Mouse (Mus musculus): ENCODE results near the gene Fam168b.

Fam168b gene

GRCm38 (mm10) chr1:34852116-34852878, 9.4 kb upstream of the Fam168b start:
- in situ Hi-C loops (cut with MboI), result loop anchor here (25.0 kb wide), 1 partner anchor 415 kb away; the partner anchor contains the start of genes Ccdc115 and Imp4

- in situ Hi-C loops (cut with MboI), result loop anchor here (25.0 kb wide), 1 partner anchor 414 kb away; the partner anchor contains the start of genes Ccdc115 and Imp4
Observed at GRCm38 (mm10) chr1:34851562-34851961, 8.7 kb upstream of the Fam168b start.

- in situ Hi-C loops (cut with MboI), result loop anchor here (25.0 kb wide), 1 partner anchor 413 kb away; the partner anchor contains the start of genes Ccdc115 and Imp4
Observed at GRCm38 (mm10) chr1:34850343-34851136, 7.7 kb upstream of the Fam168b start.

- in situ Hi-C loops (cut with MboI), result loop anchor here (25.0 kb wide), 2 partner anchors 413 to 1412 kb away; partner anchors contain the start of genes Ccdc115, Imp4 and Neurl3
Observed at GRCm38 (mm10) chr1:34849745-34850342, 7.0 kb upstream of the Fam168b start, which contains the start of gene Plekhb2. Gene Plekhb2, plus strand, starts transcription at chr1:34849976.

- in situ Hi-C loops (cut with MboI), result loop anchor here (25.0 kb wide), 1 partner anchor 1415 kb away; the partner anchor contains the start of gene Neurl3
Observed at GRCm38 (mm10) chr1:34847070-34847469, 4.2 kb upstream of the Fam168b start.

GRCm38 (mm10) chr1:34842389-34842861, 440 bp downstream of the Fam168b start:
- in situ Hi-C loops (cut with MboI), result loop anchor here (25.0 kb wide), 1 partner anchor 1420 kb away; the partner anchor contains the start of gene Neurl3

GRCm38 (mm10) chr1:34841709-34842388, 1.0 kb downstream of the Fam168b start:
- in situ Hi-C loops (cut with MboI), result loop anchor here (25.0 kb wide), 1 partner anchor 1420 kb away; the partner anchor contains the start of gene Neurl3

GRCm38 (mm10) chr1:34839241-34839640, 3.6 kb downstream of the Fam168b start:
- in situ Hi-C loops (cut with MboI), result loop anchor here (25.0 kb wide), 1 partner anchor 1423 kb away; the partner anchor contains the start of gene Neurl3

GRCm38 (mm10) chr1:34837951-34838689, 4.7 kb downstream of the Fam168b start:
- in situ Hi-C loops (cut with MboI), result loop anchor here (25.0 kb wide), 1 partner anchor 1424 kb away; the partner anchor contains the start of gene Neurl3

- in situ Hi-C loops (cut with MboI), result loop anchor here (25.0 kb wide), 1 partner anchor 1427 kb away; the partner anchor contains the start of gene Neurl3
Observed at GRCm38 (mm10) chr1:34834904-34835303, 8.0 kb downstream of the Fam168b start.

GRCm38 (mm10) chr1:34831381-34831780, 11.5 kb downstream of the Fam168b start:
- in situ Hi-C loops (cut with MboI), result loop anchor here (25.0 kb wide), 1 partner anchor 1431 kb away; the partner anchor contains the start of gene Neurl3

GRCm38 (mm10) chr1:34830934-34831333, 11.9 kb downstream of the Fam168b start:
- in situ Hi-C loops (cut with MboI), result loop anchor here (25.0 kb wide), 1 partner anchor 1431 kb away; the partner anchor contains the start of gene Neurl3

GRCm38 (mm10) chr1:34828528-34829294, 14.2 kb downstream of the Fam168b start:
- in situ Hi-C loops (cut with MboI), result loop anchor here (25.0 kb wide), 1 partner anchor 1434 kb away; the partner anchor contains the start of gene Neurl3

GRCm38 (mm10) chr1:34827900-34828299, 15.0 kb downstream of the Fam168b start:
- in situ Hi-C loops (cut with MboI), result loop anchor here (25.0 kb wide), 1 partner anchor 1434 kb away; the partner anchor contains the start of gene Neurl3

GRCm38 (mm10) chr1:34825909-34826308, 17.0 kb downstream of the Fam168b start:
- in situ Hi-C loops (cut with MboI), result loop anchor here (25.0 kb wide), 1 partner anchor 1436 kb away; the partner anchor contains the start of gene Neurl3

GRCm38 (mm10) chr1:34824208-34824607, 18.7 kb downstream of the Fam168b start:
- in situ Hi-C loops (cut with MboI), result no loop called here

- in situ Hi-C loops (cut with MboI), result no loop called here
Observed at GRCm38 (mm10) chr1:34823353-34823752, 19.5 kb downstream of the Fam168b start.

- in situ Hi-C loops (cut with MboI), result no loop called here
Observed at GRCm38 (mm10) chr1:34822746-34823145, 20.1 kb downstream of the Fam168b start.

GRCm38 (mm10) chr1:34822003-34822402, 20.9 kb downstream of the Fam168b start:
- in situ Hi-C loops (cut with MboI), result no loop called here
